Mouse (Mus musculus) adrenal gland, postnatal 4 days (tissue): Measurements from ENCODE around the gene Ubox5. TPM values are rescaled to one million over a fixed set of nuclear protein-coding genes. Genes with fewer than 3 reads are reported as not detected.
"Not testable (repeated sequence)": the region's sequence is repeated elsewhere in the genome, so short reads cannot be mapped to it uniquely, and the experiment has no call there.

Source experiments
- DNase-seq, 2 experiments: peaks; one replicate each; pipeline ENCODE4 v3.0.0; 2021 to 2022; ENCODE audit warnings: low spot score in 2 of 2, mixed read lengths in 2 of 2
- total RNA-seq, 2 experiments: library from RNA; stranded (reverse); gene quantifications; 2 replicates each; pipeline ENCODE4 v1.2.3; 2021

Ubox5 gene
- total RNA-seq, 2 experiments from 2014 or later = 9.1 to 10.3 TPM

DNA sequence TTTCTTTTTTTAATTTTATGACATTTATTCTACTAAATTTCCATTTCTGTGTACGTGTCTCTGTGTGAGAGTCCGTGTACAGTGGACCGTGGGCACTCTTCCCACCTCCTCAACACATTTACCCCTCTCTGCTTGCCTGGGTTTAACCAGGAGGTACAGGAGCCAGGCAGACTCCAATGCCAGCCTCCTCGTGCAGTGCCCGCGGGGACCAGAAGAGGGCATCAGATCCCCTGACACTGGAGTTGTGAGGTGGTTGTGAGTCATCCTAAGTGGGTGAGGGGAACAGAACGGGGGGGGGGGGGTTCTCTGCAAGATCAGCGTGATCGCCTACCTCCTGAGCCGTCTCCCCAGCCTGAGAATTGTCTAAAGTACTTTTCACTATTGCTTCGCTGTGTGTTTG lies 51.7 kb downstream of the Ubox5 start:
- peak; percentile 39 to 41 for DNase-seq

DNA sequence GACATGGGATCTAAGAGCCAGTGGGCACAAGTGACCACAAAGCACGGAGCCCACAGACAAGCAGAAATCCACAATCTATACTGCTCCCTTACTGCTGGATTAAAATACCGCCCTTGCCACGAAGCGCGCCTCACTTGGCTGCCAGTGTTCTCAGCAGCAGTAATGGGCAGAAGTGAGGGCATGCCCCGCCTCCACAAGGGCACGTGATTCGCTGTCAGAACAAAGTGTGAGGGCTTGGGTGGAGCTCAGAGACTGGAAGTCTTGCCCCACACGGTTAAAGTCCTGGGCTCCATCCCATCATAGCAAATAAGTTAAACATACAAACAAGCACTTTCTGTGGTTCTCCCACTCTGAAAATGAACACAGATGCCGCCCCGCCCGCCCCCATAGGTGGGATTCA lies 52.2 kb downstream of the Ubox5 start:
- no peak for DNase-seq

DNA sequence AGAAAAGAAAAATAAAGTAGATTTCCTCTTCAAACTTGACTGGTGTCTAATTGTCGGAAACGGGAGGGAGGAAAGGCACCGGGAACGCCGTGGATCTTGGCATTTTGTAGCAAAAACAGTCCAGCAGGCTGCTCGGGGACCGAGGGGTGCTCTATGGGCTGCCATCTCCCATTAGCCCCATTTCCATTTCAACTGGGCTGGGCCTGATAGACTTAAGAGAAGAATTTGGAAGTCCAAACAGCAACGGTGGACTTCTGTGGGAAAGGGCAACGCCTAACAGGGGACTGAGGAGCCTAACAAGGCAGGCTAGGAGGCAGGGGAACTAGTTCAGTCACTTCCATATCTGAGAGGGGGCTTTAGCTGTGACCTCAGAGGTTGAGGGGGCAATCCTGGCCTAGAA lies 52.8 kb downstream of the Ubox5 start:
- no peak for DNase-seq

DNA sequence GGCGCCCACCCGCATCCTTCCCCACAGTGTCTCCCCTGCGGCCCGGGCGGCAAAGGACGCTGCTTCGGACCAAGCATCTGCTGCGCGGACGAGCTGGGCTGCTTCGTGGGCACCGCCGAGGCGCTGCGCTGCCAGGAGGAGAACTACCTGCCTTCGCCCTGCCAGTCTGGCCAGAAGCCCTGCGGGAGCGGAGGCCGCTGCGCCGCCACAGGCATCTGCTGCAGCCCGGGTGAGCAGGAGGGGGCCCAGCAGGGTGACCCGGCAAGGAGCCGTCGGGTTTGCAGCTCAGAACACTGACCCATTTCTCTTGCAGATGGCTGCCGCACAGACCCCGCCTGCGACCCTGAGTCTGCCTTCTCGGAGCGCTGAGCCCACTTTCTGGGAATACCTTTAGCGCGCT lies 53.3 kb downstream of the Ubox5 start:
- DNase-seq = not testable (repeated sequence)

DNA sequence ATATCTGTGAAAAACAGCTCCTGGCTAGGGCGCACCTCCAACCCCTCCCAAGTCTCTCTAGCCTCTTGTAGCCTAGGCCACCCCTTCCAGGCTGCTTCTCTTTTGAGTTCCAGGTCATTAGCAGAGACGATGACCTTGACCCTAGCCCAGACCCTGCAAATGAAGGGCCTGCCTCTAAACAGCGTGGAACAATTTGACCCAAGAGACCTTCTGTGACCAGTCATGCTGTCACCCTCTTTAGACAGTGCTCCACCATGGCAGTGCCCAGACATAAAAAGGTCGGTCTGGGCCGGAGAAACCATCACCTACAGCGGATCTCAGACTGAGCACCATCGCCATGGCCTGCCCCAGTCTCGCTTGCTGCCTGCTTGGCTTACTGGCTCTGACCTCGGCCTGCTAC lies 54.0 kb downstream of the Ubox5 start, which contains the start of gene Oxt:
Gene Oxt (plus strand): TSS at position 301 of the 400 bp plus-strand sequence.
- no peak for DNase-seq

DNA sequence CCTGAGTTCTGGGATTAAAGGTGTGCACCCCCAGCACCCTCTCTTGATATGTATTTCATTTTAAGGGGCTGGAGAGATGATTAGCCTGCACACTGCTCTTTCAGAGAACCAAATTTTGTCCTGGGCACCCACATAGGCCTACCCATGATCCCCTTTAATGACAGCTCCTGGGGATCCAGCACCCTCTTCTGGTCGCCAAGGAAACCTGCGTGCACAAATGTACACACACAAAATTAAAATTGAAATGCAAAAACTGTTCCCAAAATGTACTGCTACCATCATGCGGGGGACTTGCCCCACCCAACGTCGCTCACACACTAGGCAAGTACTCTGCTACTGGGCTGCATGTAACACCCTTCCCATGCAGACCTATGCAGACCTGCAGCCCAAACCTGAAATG lies 54.9 kb downstream of the Ubox5 start:
- no peak for DNase-seq

DNA sequence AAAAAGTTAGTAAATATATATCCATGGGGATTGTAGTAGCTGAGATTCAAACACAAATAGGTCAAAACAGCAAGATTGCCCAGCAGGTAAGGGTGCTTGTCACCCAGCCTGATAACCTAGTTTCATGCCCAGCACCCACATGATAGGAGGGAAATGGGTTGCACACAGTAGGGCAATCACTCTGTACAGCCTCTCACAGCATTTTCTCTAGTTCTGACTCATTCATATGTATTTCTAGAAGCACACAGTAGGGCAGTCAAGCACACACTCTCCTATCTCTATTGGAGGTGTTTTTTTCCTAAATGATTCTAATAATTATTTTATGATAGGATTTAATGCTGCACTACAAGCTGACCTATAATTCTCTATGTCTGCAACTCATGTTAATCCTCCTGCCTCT lies 59.9 kb downstream of the Ubox5 start:
- DNase-seq = no peak

DNA sequence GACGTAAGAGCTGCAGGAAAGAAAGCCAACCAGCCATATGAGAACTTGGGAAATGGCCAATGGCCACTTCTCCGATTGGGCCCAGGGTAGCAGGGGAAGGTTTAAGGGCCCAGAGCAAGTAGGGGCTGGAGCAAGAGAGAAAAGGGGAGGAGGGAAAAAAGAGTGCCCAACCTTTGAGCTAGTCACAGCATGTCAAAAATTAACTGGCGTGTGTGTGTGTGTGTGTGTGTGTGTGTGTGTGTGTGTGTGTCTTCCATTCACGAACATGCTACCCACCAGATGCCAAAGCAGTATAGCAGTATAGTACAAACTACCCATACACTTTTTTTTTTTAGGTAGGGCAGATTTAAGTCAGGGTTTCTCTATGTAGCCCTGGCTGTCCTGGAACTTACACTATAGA lies 60.9 kb downstream of the Ubox5 start:
- no peak for DNase-seq

DNA sequence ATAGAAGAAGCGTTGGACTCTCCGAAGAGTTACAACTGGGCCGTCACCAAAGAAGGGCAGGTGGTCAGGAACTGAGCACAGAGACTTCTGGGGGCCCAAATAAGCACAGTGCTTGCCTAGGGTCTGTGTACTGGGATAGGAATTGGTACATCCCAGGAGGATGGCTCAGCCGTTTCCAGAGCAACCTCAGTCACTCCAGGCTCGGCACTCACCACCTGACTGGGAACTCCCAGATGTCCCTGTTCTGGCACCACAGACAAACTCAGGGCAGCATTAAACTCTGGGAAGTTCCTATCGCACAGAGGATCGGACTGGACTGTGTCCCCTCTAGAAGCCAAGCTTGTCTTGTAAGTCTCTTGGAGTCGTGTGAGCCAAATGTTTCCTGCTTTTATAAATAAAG lies 64.9 kb downstream of the Ubox5 start:
- DNase-seq = no peak

DNA sequence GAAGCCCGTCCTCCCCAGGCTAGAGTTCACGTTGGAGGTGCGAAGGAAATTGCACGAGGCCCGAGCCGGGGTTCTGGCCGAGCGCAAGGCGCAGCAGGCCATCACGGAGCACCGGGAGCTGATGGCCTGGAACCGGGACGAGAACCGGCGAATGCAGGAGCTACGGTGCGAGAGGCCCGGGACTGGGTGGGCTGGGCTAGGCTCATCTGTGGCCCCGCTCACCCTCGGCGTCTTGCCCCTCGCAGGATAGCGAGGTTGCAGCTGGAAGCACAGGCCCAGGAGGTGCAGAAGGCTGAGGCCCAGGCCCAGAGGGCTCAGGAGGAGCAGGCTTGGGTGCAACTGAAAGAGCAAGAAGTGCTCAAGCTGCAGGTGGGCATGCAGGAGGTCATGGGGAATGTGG lies 65.8 kb downstream of the Ubox5 start:
- DNase-seq = no peak

DNA sequence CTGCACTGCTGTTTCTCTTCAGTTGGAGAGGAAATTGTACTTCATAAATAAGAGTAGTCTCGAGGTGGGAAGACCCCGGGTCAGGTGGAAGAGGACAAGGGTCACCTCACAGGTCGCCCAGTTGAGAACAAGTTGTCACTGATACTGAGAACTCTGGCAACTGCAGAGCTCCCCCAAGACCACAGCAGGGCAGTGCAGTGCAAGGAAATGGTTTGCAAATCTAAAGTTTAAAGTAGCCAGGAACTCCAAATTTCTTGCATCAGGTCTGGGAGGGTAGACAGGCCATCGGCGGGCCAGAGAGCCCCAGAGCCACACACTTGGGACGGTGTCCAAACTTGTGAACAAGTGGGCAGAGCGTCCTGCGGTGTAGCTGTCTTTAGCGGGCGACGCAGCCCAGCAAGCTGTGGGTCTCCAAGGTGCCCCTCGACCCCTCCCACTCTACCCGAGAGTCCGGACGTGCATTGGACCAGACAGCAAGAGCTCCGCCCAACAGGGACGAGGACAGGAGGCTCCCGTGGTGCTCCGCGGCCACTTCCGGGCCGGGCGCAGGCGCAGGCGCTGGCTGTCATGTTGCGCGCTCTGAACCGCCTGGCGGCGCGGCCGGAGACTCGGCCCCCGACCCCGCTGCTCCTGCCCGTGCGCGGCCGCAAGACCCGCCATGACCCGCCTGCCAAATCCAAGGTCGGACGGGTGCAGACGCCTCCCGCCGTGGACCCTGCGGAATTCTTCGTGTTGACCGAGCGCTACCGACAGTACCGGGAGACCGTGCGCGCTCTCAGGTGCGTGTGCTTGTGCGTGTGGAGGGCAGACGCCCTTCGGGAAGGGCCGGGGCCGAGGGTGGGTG lies 66.4 kb downstream of the Ubox5 start, which contains the start of gene Mrps26:
Gene Mrps26 (plus strand): TSS at position 531 of the 844 bp plus-strand sequence.
- DNase-seq = peak; percentile 76 to 85

DNA sequence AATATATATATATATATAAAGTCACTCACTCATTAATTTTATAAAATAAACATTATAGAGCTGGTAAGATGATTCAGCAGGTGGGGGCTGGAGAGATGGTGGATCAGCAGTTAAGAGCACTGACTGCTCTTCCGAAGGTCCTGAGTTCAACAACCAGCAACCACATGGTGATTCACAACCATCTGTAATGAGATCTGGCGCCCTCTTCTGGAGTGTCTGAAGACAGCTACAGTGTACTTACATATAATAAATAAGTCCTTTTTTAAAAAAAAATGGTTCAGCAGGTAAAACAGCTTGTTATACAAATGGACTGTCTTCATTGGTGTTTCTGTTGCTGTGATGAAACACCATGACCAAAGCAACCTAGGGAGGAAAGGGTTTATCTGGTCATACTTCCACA lies 71.8 kb downstream of the Ubox5 start:
- no peak for DNase-seq

DNA sequence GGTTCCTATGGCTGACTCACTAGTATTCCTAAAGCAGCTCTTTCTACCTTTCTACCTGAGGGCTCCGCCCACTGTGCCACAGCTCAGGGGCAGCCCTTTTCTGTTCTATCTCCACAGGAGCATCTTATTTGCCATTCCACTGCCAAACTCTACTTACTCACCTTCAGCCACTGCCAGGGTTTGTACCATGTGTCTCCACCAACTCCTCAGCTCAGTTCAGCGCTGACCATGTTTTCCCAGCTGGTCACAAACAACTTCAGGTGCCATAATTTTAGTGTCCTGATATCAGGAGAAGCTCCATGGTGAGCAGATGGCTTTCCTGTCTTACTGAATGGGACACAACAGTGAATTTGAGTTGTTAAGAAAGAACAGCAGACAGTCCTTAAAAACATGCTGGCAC lies 72.4 kb downstream of the Ubox5 start:
- no peak for DNase-seq

DNA sequence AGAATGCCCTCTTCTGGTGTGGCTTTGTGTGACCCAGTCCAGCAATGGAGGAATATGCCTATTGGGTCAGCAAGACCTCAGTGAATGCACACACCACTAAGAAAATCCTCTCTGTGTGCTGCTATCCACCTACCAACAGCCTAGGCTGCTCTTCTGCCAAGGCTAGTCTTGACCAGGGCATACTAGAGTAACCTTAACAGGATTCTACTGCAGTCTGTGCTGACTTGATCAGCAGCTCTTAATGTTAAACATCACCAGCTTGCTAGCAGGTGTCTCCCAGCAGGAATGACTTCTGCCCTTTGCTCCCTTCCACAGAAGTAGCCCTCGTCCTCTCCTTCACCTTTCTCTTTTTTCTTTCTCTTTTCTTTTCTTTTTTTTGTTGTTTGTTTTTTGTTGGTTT lies 73.5 kb downstream of the Ubox5 start:
- DNase-seq = no peak

DNA sequence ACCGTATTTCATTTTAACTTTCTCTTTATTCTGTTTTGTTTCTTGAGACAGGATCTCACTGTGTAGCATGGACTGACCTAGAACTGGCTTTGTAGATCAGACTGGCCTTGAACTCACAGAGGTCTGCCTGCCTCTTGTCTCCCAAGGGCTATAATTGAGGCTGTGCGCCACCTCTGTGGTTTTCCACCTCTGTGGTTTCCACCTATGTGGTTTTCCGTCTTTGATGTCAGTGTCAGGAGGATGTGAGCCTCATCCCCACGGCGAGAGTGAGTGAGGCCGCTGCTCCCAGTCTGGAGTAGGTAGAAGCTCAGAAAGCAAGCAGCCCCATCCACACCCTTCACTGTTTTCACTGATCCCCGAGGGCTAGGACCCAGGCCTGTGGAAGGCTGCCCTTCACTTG lies 75.0 kb downstream of the Ubox5 start:
- no peak for DNase-seq

DNA sequence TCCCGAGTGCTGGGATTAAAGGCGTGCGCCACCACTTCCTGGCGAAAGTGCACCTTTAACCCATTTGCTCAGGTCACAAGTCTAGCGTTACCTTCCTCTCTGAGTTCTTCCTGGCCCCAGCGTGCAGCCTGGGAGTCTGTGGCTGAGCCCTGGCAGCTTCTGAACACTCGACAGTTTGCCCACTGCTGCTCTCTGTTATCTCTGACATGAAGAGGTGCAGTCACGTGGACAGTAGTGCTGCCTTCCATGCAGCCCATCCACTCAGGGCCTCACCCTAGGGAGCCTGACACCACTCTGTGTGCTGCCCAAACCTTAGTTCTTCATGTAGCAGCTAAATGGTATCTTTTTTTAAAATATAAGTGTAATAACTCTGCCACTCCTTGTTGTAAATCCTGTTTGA lies 82.9 kb downstream of the Ubox5 start:
- DNase-seq = no peak

DNA sequence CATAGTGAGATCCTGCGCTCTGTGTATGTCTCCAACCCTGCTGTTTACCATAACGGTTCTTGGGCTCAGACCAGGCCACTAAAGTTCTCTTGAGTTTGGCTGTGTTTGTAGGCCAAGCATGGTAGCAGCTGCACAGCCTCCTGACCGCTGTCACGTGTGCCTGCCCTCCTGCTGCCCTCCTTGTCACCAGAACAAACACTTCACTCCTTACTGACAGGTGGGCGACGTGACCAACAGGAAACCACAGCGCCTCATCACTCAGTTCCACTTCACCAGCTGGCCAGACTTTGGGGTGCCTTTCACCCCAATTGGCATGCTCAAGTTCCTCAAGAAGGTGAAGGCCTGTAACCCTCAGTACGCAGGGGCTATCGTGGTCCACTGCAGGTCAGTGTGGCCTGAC lies 89.6 kb downstream of the Ubox5 start:
- DNase-seq = no peak

Other genes starting within 250 kb of the Ubox5 start
- gene Cpxm1, start 232.5 kb downstream of the Ubox5 start, total RNA-seq = 10 to 100 TPM; 18.1 to 22.0 TPM
- not detected for gene Gm28372, start 224.8 kb downstream of the Ubox5 start, total RNA-seq
- gene 1700020A23Rik, start 224.8 kb downstream of the Ubox5 start, total RNA-seq = not detected
- not detected for gene Tmem239, start 223.6 kb downstream of the Ubox5 start, total RNA-seq
- gene Vps16, start 205.7 kb downstream of the Ubox5 start, total RNA-seq = 10 to 100 TPM; 93.9 to 96.3 TPM
- 10 to 100 TPM; 15.7 to 16.8 TPM for gene Pced1a, start 205.3 kb downstream of the Ubox5 start, total RNA-seq
- gene Ptpra, start 179.8 kb downstream of the Ubox5 start, total RNA-seq = 100 to 1,000 TPM; 128 to 133 TPM
- gene Mrps26, start 66.3 kb downstream of the Ubox5 start, total RNA-seq = 10 to 100 TPM; 72.2 to 73.0 TPM
- gene Oxt, start 53.9 kb downstream of the Ubox5 start, total RNA-seq = not detected
- not detected for gene Avp, start 47.5 kb downstream of the Ubox5 start, total RNA-seq
- 10 to 100 TPM in 1 of 2 experiments, 1 to 10 TPM in 1; 9.6 to 10.3 TPM for gene Fastkd5, start within 50 bp of the Ubox5 start, total RNA-seq
- 10 to 100 TPM; 13.5 to 22.5 TPM for gene Lzts3, start 12.8 kb upstream of the Ubox5 start, total RNA-seq
- gene Ddrgk1, start 34.6 kb upstream of the Ubox5 start, total RNA-seq = 100 to 1,000 TPM; 140 to 154 TPM
- gene Itpa, start 37.6 kb upstream of the Ubox5 start, total RNA-seq = 10 to 100 TPM; 34.1 to 40.9 TPM
- 1 to 10 TPM; 2.3 to 3.6 TPM for gene Slc4a11, start 67.5 kb upstream of the Ubox5 start, total RNA-seq